Mouse (Mus musculus) heart, adult 2 months (tissue): ENCODE measurements around the gene Phykpl.

ENCODE experiments used
- CTCF ChIP-seq: fragments of 200-600 bp; IDR thresholded peaks from 2 replicates; pipeline ENCODE4 v1.8.1; 2022; ENCODE audit warnings: antibody characterized with exemption, mild to moderate bottlenecking, moderate library complexity
- EP300 ChIP-seq: fragments of 200-500 bp; IDR thresholded peaks from 2 replicates; pipeline ENCODE4 v1.6.1; 2011; ENCODE audit warnings: low read depth, low read length, control low read depth; ENCODE audit not compliant: insufficient read depth
- POLR2A ChIP-seq: fragments of 200-500 bp; IDR thresholded peaks from 2 replicates; pipeline ENCODE4 v1.6.1; 2011; ENCODE audit warnings: mild to moderate bottlenecking, low read depth, low read length, control low read depth; ENCODE audit not compliant: insufficient read depth

DNA sequence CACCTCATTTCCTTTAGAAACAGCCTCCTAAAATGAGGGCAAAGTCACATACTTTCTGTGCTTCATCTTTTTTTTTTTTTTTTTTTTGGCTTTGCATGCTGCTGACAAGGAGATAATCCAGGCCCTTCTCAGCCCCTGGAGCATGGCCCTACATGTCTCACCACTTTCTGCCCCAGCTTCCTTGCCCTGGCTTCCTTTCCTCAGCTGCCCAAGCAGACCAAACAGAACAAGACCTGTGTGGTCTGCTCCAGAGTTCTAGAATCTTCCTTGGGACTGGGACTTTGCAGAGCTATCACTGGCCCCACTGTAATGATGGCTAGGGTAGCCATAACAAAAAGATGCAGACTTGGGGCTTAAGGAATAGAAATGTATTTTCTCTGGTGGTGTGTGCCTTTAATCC, 5.4 kb downstream of the Phykpl start:
- TF ChIP-seq POLR2A (no peak), CTCF (no peak), EP300 (no peak)
